Mouse (Mus musculus) testis, adult 2 months (tissue): ENCODE measurements around the gene Gclm. TPM values are rescaled to one million over a fixed set of nuclear protein-coding genes. Genes with fewer than 3 reads are reported as not detected.
A peak's percentile ranks its signal among the peaks of the same experiment; 100 is the strongest.
"Not testable (repeated sequence)": the region's sequence is repeated elsewhere in the genome, so short reads cannot be mapped to it uniquely, and the experiment has no call there.

Source experiments
- H3K27ac ChIP-seq: fragments of 200-500 bp; 2 replicates; pipeline ENCODE4 v1.5.1; 2012; ENCODE audit warnings: low read depth, low read length; ENCODE audit not compliant: control insufficient read depth, insufficient read depth
- H3K27me3 ChIP-seq: fragments of 200-500 bp; 2 replicates; pipeline ENCODE4 v1.6.1; 2012; ENCODE audit warnings: mild to moderate bottlenecking, low read length, moderate library complexity; ENCODE audit not compliant: control insufficient read depth, insufficient read depth
- H3K36me3 ChIP-seq: fragments of 200-500 bp; 2 replicates; pipeline ENCODE4 v1.6.1; 2012; ENCODE audit warnings: mild to moderate bottlenecking, low read length; ENCODE audit not compliant: control insufficient read depth, insufficient read depth
- H3K4me1 ChIP-seq: fragments of 200-500 bp; 2 replicates; pipeline ENCODE4 v1.6.1; 2012; ENCODE audit warnings: low read length; ENCODE audit not compliant: control insufficient read depth, insufficient read depth
- H3K4me3 ChIP-seq: fragments of 200-500 bp; 2 replicates; pipeline ENCODE4 v1.5.1; 2012; ENCODE audit warnings: low read depth, mild to moderate bottlenecking, low read length, moderate library complexity, mixed read lengths; ENCODE audit not compliant: control insufficient read depth
- CTCF ChIP-seq: fragments of 200-500 bp; IDR thresholded peaks from 2 replicates; pipeline ENCODE4 v1.5.1; 2012; ENCODE audit warnings: low read depth, mild to moderate bottlenecking, inconsistent platforms, low read length, moderate library complexity; ENCODE audit not compliant: control insufficient read depth, insufficient read depth, insufficient replicate concordance
- POLR2A ChIP-seq: fragments of 200-500 bp; IDR thresholded peaks from 2 replicates; pipeline ENCODE4 v1.6.1; 2012; ENCODE audit warnings: low read depth, mild to moderate bottlenecking, inconsistent platforms, low read length, moderate library complexity; ENCODE audit not compliant: control insufficient read depth
- polyA plus RNA-seq: library from polyadenylated mRNA; depleted of rRNA; stranded (reverse); fragments of >200 nt; gene quantifications from 2 replicates; pipeline ENCODE4 v1.2.3, GENCODE M21; 2012

Gclm gene
- polyA plus RNA-seq, 1 experiment = 31.7 TPM

- Histone ChIP-seq H3K36me3 (no peaks in the 10 kb centered on the region), H3K27ac (no peak overlapping the region), H3K27me3 (no peaks in the 10 kb centered on the region), H3K4me3 (no peak overlapping the region), H3K4me1 (no peaks in the 10 kb centered on the region)
- TF ChIP-seq CTCF = no peak
- TF ChIP-seq POLR2A = no peak
These were observed 34.5 kb upstream of the Gclm start for GRCm38 (mm10) chr3:122210846-122211245.

GRCm38 (mm10) chr3:122211446-122212125, 33.8 kb upstream of the Gclm start:
- no peak overlapping the region for H3K27ac ChIP-seq
- no peaks in the 10 kb centered on the region for H3K36me3 ChIP-seq
- TF ChIP-seq CTCF (no peak), POLR2A (no peak)
- H3K4me3 ChIP-seq = no peak overlapping the region
- H3K27me3 ChIP-seq = no peaks in the 10 kb centered on the region
- H3K4me1 ChIP-seq = no peaks in the 10 kb centered on the region

DNA sequence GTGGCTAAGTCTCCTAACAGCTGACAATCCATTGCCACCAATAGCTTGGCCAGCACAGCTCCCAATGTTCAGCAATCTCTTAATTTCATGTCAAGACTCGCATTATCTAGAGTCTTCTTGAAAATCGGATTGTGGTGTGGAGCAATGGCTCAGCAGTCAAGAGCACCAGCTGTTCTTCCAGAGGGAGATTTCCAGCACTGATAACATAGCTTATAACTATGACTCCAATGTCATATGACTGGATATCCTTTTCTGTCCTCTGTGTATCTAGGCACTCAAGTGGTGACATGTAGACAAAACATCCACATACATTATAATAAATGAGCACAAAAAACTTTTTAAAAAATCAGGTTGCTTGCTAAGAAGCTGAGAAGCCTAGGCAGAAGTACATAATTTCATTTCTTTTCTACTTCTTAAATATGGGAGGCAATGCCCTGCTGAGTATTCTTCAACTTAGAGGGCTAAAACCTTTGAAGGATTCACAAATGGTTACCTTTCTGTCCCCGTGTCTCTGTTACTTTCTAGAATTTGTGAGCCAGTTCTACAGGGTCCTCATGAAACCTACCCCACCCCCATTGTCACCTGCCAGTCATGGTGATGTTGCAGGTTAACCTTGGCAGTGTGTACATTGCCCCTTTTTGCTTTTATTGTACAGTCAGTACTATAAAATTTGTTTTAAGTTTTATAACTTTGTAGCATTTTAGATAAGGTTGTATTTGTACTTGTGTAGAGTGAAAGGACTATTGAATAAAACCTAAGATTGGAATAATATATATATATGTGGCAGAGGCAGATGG, 23.9 kb upstream of the Gclm start:
- H3K27me3 ChIP-seq = no peaks in the 10 kb centered on the region
- no peak overlapping the region for H3K27ac ChIP-seq
- no peak overlapping the region for H3K4me3 ChIP-seq
- no peak for TF ChIP-seq POLR2A
- no peak for TF ChIP-seq CTCF
- H3K4me1 ChIP-seq = no peaks in the 10 kb centered on the region
- H3K36me3 ChIP-seq = no peaks in the 10 kb centered on the region

GRCm38 (mm10) chr3:122226972-122227371, 18.4 kb upstream of the Gclm start:
- H3K27ac ChIP-seq, H3K4me3 ChIP-seq, H3K27me3 ChIP-seq, H3K36me3 ChIP-seq, H3K4me1 ChIP-seq: not testable (repeated sequence)

DNA sequence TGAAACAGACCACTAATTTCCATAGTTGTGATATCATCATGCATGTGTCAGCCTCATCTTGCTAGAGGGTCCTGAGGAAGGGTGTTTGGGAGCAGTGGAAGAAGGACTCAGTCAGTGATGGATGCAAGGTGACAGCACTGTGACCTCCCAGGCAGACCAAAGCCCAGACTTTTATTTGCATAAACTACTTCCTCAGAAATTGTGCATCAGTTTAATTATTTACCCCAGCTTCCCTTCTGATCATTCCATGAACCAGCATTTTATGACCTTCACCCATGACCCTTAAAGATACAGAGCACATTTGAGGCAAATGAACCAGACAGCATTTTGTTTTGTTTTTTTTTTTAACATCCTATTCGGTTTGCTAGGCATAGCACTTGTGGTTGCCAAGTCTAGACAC, 9.6 kb upstream of the Gclm start:
- no peak overlapping the region for H3K4me3 ChIP-seq
- H3K27me3 ChIP-seq = no peaks in the 10 kb centered on the region
- no peaks in the 10 kb centered on the region for H3K36me3 ChIP-seq
- H3K27ac ChIP-seq = no peak overlapping the region
- TF ChIP-seq CTCF (no peak), POLR2A (no peak)
- H3K4me1 ChIP-seq = no peaks in the 10 kb centered on the region

DNA sequence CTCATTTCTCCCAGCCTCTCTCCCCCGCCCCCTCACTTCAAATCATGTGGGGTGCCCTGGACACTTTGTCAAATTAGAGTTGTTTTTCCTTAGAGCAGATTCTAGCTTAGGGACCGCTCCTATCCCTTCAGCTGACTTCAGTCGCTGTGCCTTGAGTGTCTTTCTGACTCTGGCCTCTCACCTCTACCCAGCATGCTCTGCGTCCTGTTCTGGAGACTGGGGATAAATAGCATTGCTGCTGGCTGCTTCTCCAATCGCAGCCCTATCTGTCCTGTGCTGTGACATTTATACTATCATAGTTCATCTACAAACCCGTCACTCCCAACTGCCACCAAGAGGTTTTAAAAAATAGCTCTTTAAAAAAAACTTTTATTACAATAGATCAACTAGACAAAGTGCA, 2.5 kb upstream of the Gclm start:
- H3K27ac ChIP-seq = no peak overlapping the region
- no peaks in the 10 kb centered on the region for H3K36me3 ChIP-seq
- no peak overlapping the region for H3K4me3 ChIP-seq
- H3K4me1 ChIP-seq = peaks cover 8% of the 10 kb centered on the region
- no peaks in the 10 kb centered on the region for H3K27me3 ChIP-seq
- TF ChIP-seq POLR2A (no peak), CTCF (no peak)

- Histone ChIP-seq H3K4me1 (peaks cover 8% of the 10 kb centered on the region), H3K4me3 (no peak overlapping the region), H3K27ac (no peak overlapping the region), H3K36me3 (no peaks in the 10 kb centered on the region), H3K27me3 (no peaks in the 10 kb centered on the region)
- TF ChIP-seq CTCF (no peak), POLR2A (no peak)
These were observed 1.8 kb upstream of the Gclm start for GRCm38 (mm10) chr3:122243416-122244167.

DNA sequence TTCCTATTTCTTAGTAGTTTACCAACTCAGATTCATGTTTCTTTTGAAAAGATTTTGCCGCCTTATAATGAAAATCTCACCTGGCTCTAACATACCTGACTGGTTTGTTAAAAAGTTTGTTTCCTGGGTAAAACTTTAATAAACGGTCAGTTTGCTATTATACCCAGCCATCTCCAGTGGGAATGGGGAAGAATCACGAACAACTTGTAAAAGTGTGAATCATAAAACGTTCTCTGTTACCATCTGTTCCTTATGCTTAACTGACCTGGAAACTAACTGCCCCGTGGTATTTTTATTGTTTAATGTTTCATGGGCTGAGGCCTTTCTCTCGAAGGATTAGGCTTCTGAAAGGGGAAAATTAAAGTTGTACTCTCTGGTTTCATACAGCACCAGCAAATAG, 598 bp upstream of the Gclm start:
- no peaks in the 10 kb centered on the region for H3K36me3 ChIP-seq
- H3K27me3 ChIP-seq = no peaks in the 10 kb centered on the region
- H3K4me3 ChIP-seq = peak overlapping the region; percentile 7
- no peak overlapping the region; the same call in 1 of the 2 replicates for H3K27ac ChIP-seq
- peaks cover 8% of the 10 kb centered on the region for H3K4me1 ChIP-seq
- TF ChIP-seq POLR2A = no peak
- no peak for TF ChIP-seq CTCF
